In genomic region chr3:22308962-22309361, GRCm38 (mm10) we compare ENCODE assay signal across 8 mouse cellular contexts.
DNase-seq lines count a peak whose midpoint lies in the region; ATAC-seq lines count a peak whose summit lies in the region.
"Had no signal": no experiment of that assay in that cellular context is flagged by ENCODE, and none has a peak within 500 bp of the region (broad histone marks: within the 10 kb centered on the region; RNA-seq: fewer than 3 reads in every experiment).

No protein-coding gene starts in this region.

- no peaks in the 10 kb centered on the region for H3K36me3 ChIP-seq in forebrain, embryonic 10.5 days (replicated peaks)
- H3K36me3 ChIP-seq in hindbrain, embryonic 10.5 days = no peaks in the 10 kb centered on the region

- H3K27me3 ChIP-seq in forebrain, embryonic 10.5 days (ENCODE audit: poor library complexity, severe bottlenecking) = no peaks in the 10 kb centered on the region
- H3K27me3 ChIP-seq in hindbrain, embryonic 10.5 days (ENCODE audit: insufficient read depth, poor library complexity, severe bottlenecking) = no peaks in the 10 kb centered on the region
- H3K27me3 ChIP-seq: megakaryocyte, embryonic 14.5 days had no signal

- WGBS in forebrain, embryonic 10.5 days = 21% methylated on average over 4 of the region's 4 CpGs
- WGBS in hindbrain, embryonic 10.5 days = 22% methylated on average over 4 of the region's 4 CpGs

- no peak overlapping the region for H3K27ac ChIP-seq in forebrain, embryonic 10.5 days
- H3K27ac ChIP-seq in hindbrain, embryonic 10.5 days = no peak overlapping the region

- peak; percentile 81 for ATAC-seq in megakaryocyte-erythroid progenitor cell, adult 5-6 weeks (replicated peaks; ENCODE audit: low FRiP score, low TSS enrichment, poor library complexity, severe bottlenecking)

- peak; percentile 53 for DNase-seq in MN1 (ENCODE audit: low spot score)
- peak; percentile 78 for DNase-seq in brain, adult 2 months (ENCODE audit: low read depth, low spot score)
- peak; percentile 70 for DNase-seq in forebrain, embryonic 10.5 days (ENCODE audit: extremely low spot score, low spot score)
- peak; percentile 67 for DNase-seq in hindbrain, embryonic 10.5 days (ENCODE audit: low spot score)
- peak; percentile 60 to 72 for DNase-seq in layer of hippocampus, postnatal 36 days
- DNase-seq in right cerebral cortex, postnatal 4 days = peak; percentile 79

- no peaks in the 10 kb centered on the region for H3K9me3 ChIP-seq in forebrain, embryonic 10.5 days
- no peaks in the 10 kb centered on the region for H3K9me3 ChIP-seq in hindbrain, embryonic 10.5 days
- H3K9me3 ChIP-seq: megakaryocyte, embryonic 14.5 days had no signal

- peaks cover 3% of the 10 kb centered on the region; the same call in 1 of the 2 replicates for H3K4me1 ChIP-seq in forebrain, embryonic 10.5 days
- peaks cover 5% of the 10 kb centered on the region; the same call in 1 of the 2 replicates for H3K4me1 ChIP-seq in hindbrain, embryonic 10.5 days (replicated peaks)
- H3K4me1 ChIP-seq: megakaryocyte, embryonic 14.5 days had no signal

- H3K4me3 ChIP-seq in forebrain, embryonic 10.5 days = no peak overlapping the region
- no peak overlapping the region for H3K4me3 ChIP-seq in hindbrain, embryonic 10.5 days
- H3K4me3 ChIP-seq: megakaryocyte, embryonic 14.5 days had no signal
